Mouse (Mus musculus) inflammation-experienced regulatory T-cells (primary cell): ENCODE measurements around the gene Gclc. TPM values are rescaled to one million over a fixed set of nuclear protein-coding genes. Genes with fewer than 3 reads are reported as not detected.

Source experiments
- polyA plus RNA-seq, 2 experiments: library from polyadenylated mRNA; unstranded; fragments of 100-300 nt; shearing (Covaris generic); gene quantifications; one replicate each; pipeline ENCODE4 v1.2.1; 2017

The Gclc gene
- polyA plus RNA-seq = 10 to 100 TPM; 44.3 to 56.7 TPM

GRCm38 (mm10) chr9:77753853-77754727 lies at the start of gene Gclc:
Gene Gclc, plus strand, starts transcription at chr9:77754535.

Other genes with a start within 250 kb of the Gclc start
- gene Lrrc1, start 209.7 kb upstream of the Gclc start, polyA plus RNA-seq = 10 to 100 TPM; 15.0 to 17.2 TPM
- gene Klhl31, start 118.0 kb upstream of the Gclc start, polyA plus RNA-seq = under 1 TPM; 0.12 to 0.84 TPM
- 100 to 1,000 TPM; 167 to 168 TPM for gene Elovl5, start 162.8 kb downstream of the Gclc start, polyA plus RNA-seq